Mouse (Mus musculus): ENCODE results near the gene Hist2h4. TPM values are rescaled to one million over a fixed set of nuclear protein-coding genes. Genes with fewer than 3 reads are reported as not detected.
"Not testable (repeated sequence)": the region's sequence is repeated elsewhere in the genome, so short reads cannot be mapped to it uniquely, and the experiment has no call there.

Hist2h4 gene
- polyA plus RNA-seq, 1 experiment, result 4.1 TPM

DNA sequence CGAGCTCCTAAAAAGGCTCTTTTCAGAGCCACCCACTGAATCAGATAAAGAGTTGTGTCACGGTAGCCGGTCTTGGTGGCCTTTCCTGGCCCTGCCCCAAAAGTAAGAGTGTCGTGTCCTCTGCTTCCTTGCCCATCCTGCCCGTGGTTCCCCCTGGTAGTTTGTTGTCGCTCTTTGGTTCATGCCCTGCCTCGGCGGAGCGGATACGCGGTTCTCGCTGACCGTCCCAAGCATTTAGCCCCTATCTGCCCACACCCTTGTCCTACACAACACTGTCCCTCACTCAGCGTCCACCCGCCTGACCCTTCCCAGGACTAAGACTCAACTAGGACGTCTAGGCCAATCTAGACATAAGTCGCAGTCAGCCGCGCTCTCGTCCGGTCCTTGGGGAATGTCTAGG lies 17.1 kb downstream of the Hist2h4 start:
- DNase-seq (ENCODE audit: low read depth), result not testable (repeated sequence)

DNA sequence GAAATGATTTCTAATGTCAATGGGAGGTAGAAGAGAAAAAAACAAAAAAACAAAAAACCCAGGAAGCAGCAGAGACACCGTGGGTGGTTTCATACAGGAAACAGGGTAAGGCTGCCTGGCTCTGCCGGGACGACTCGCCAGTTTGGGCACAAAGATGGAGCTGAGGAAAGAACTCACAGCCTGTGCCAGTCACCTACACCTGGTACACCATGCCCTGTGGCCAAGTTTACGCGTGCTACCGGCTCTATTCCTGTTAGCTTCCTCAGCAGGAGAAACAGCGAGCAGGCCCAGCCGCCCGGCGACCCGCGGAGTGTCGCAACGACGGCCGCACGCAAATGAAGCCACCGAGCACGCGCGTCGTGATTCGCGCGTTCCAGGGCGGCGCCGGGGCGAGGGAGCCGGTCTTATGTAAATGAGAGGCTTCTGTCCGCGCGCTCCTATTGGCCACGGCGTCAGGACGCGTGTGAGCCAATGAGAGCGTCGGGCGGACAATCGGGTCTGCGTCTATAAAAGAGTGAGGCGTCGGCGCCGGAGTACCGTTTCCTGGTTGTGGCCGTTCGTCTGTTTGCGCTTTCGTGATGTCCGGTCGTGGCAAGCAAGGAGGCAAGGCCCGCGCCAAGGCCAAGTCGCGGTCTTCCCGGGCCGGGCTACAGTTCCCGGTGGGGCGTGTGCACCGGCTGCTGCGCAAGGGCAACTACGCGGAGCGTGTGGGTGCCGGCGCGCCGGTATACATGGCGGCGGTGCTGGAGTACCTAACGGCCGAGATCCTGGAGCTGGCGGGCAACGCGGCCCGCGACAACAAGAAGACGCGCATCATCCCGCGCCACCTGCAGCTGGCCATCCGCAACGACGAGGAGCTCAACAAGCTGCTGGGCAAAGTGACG lies 17.9 kb downstream of the Hist2h4 start, which contains the start of gene Hist2h2aa1:
Hist2h2aa1 (plus strand) TSS at position 495 of the 884 bp plus-strand sequence.
- DNase-seq (ENCODE audit: low read depth), result not testable (repeated sequence)

- no peak for DNase-seq (ENCODE audit: low read depth)
Measured at GRCm38 (mm10) chr3:96243921-96244572, 19.1 kb downstream of the Hist2h4 start.

DNA sequence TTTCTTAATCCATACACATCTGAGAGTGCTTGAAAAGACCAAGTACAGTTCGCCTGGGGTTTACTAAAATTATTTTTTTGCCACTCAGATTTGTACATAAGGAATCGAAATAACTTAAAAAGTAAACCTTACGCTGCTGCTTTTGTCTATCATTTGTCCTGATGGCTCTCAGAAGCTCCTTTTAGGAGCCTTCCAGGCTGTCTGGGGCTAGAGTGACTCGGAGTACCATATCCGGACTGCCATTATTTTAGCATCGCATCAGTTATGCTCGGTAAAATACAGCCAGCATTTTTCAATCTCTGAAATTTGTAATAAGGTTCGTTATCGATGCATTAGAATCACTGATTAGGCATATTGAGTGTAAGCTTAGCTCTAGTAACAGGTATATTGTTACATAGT lies 22.3 kb downstream of the Hist2h4 start:
- no peak for DNase-seq (ENCODE audit: low read depth)

DNA sequence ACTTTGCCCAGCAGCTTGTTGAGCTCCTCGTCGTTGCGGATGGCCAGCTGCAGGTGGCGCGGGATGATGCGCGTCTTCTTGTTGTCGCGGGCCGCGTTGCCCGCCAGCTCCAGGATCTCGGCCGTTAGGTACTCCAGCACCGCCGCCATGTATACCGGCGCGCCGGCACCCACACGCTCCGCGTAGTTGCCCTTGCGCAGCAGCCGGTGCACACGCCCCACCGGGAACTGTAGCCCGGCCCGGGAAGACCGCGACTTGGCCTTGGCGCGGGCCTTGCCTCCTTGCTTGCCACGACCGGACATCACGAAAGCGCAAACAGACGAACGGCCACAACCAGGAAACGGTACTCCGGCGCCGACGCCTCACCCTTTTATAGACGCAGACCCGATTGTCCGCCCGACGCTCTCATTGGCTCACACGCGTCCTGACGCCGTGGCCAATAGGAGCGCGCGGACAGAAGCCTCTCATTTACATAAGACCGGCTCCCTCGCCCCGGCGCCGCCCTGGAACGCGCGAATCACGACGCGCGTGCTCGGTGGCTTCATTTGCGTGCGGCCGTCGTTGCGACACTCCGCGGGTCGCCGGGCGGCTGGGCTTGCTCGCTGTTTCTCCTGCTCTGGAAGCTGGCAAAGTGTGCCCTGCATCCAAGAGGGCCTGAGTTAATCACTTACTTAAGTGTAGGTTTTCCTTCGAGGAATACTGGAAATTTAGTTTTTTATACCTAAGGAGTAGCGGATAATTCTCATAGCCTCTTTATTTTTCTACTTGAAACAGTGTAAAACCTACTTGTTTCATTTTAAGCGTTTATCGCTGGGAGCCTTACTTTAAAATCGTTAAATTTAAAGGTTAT lies 22.9 kb downstream of the Hist2h4 start, which contains the start of gene Hist2h2aa2:
Hist2h2aa2 (minus strand) TSS at position 328 of the 850 bp plus-strand sequence.
- not testable (repeated sequence) for DNase-seq (ENCODE audit: low read depth)

- DNase-seq (ENCODE audit: low read depth), result not testable (repeated sequence)
Measured at GRCm38 (mm10) chr3:96238954-96239793, 23.9 kb downstream of the Hist2h4 start, which contains the start of gene Hist2h3c2. TSS of gene Hist2h3c2 (minus strand) at chr3:96239127.

DNA sequence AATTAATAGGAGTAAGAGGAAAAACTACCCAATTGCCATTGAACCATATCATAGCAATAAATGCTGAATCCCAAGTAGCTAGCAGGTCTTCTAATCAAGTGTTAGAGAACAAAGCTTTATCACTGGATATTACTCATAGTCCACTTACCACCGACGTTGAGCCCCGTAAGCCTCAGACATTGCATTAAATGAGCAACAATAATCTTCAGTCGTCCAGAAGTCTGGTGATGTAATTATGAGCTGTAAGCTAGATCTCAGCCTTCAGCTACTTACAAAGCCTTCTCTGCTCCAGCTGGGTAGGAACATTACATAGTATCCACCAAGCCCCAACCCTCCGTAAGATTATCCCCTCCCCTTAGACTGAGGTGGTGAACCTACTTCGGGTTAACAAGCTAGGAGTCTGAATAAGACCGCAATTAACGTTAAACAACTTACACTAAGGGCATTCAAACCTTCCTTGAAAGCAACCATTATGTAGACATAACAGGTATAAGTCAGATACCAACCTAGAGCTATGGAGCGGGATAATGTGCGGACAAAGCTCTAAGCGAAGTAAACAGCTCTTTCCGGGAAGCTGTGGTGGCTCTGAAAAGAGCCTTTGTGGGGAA lies 25.1 kb downstream of the Hist2h4 start:
- no peak for DNase-seq (ENCODE audit: low read depth)

DNA sequence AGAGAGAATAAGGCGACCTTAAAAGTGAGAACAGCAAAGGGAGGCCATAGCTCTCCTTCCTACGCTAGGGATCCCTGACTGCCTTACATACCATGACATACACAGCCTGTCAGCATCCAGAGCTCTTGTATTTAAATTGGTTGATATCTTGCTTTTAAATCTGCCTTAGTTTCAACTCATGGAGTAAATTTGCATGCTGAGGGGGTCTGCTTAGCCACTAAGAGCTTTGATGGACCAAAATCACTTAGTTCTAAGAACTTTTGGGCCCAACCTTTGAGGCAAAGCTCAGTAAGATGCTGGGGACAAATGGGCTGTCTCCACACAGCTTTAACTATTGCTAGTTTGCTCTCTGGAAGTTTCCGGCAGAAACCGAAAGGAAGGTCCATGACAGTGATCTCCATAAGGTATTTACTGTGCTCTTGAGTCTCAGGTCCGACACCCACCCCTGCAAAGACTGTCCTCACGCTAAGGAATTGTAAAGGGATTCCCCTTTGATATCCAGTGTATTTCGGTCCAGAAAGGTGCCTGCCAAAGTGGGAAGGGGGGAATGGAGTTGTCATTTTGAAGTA lies 25.7 kb downstream of the Hist2h4 start:
- DNase-seq (ENCODE audit: low read depth), result no peak

DNA sequence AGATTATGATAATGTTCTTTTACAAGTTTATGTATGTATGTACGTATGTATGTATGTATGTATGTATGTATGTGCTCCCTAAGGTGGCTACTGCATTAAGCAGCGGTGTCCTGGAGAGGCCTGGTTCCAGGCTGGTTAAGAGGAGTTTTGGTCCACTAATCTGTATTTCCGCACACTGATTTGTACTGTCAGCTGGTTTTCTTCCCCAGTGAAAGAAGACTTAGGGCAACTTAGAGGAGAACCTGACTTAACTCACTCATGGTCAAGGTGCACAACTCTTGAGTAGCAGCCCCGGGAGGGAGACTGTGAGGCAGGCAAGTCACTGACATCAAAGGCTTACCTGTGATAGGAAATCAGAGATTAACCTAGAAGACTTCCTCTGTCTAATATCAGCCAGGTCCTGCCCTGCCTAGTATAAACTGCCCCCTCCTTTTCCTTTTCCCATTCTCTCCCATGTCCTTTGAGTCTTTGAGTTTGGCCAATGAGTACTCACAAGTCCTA lies 26.2 kb downstream of the Hist2h4 start:
- DNase-seq (ENCODE audit: low read depth), result no peak

- DNase-seq (ENCODE audit: low read depth), result no peak
Measured at GRCm38 (mm10) chr3:96235836-96236235, 27.3 kb downstream of the Hist2h4 start.

- no peak for DNase-seq (ENCODE audit: low read depth)
Measured at GRCm38 (mm10) chr3:96234914-96235313, 28.2 kb downstream of the Hist2h4 start.

- DNase-seq (ENCODE audit: low read depth), result no peak
Measured at GRCm38 (mm10) chr3:96231758-96232120, 31.4 kb downstream of the Hist2h4 start.

DNA sequence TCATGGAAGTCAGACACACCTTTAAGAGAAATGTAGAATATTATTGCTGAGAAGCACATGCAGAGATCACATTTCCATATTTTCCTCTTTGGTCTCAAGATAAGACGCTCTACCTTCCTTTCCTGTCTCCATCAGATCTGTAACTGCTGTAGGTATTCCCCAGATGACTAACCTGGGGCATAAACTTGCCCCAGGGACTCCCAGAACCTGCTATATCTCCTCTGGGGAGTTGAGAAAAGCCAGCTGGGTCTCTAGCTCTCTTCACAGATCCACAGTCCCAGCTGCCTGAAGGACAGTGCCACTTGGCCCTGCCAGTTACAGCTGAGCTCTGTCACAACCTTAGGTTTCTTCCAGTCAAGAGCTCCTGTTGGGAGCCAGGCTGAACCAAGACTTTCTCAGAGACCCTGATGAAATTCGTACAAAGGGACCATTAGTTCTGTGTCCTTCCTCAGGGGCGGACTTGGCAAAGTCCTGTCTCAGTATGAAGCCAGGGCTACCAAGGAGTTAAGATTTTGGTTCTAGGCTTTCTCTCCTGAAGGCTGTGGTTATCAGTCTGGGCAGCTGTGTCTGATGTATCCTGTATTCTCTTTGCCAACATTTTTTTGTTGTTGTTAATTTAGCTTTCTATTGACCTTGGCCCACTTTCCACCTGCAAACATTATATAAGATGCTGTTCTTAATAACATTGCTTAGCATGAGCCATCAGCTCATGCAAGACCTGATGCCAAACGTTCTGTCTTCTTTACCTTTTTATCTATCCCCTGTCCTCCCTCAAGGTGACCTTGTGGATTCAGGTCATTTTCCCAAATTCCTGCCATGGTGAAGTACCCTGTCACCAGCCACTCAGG lies 32.0 kb downstream of the Hist2h4 start:
- no peak for DNase-seq (ENCODE audit: low read depth)

GRCm38 (mm10) chr3:96230404-96230803 lies 32.7 kb downstream of the Hist2h4 start:
- no peak for DNase-seq (ENCODE audit: low read depth)

DNA sequence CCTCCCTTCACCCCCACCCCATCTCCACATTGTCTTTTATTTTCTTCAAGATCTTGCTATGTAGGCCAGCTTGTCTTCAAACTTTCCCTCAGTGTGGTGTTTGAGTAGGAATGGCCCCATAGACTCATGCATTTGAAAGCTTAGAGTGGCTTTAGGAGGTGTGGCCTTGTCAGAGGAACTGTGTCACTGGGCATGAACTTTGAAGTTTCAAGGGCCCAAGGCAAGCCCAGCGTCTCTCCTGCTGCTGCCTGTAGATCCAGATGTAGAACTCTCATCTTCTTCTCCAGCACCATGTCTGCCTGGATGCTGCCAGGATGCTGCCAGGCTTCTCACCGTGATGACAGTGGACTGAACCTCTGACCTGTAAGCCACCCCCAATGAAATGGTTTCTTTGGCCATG lies 34.3 kb downstream of the Hist2h4 start:
- DNase-seq (ENCODE audit: low read depth), result no peak

DNA sequence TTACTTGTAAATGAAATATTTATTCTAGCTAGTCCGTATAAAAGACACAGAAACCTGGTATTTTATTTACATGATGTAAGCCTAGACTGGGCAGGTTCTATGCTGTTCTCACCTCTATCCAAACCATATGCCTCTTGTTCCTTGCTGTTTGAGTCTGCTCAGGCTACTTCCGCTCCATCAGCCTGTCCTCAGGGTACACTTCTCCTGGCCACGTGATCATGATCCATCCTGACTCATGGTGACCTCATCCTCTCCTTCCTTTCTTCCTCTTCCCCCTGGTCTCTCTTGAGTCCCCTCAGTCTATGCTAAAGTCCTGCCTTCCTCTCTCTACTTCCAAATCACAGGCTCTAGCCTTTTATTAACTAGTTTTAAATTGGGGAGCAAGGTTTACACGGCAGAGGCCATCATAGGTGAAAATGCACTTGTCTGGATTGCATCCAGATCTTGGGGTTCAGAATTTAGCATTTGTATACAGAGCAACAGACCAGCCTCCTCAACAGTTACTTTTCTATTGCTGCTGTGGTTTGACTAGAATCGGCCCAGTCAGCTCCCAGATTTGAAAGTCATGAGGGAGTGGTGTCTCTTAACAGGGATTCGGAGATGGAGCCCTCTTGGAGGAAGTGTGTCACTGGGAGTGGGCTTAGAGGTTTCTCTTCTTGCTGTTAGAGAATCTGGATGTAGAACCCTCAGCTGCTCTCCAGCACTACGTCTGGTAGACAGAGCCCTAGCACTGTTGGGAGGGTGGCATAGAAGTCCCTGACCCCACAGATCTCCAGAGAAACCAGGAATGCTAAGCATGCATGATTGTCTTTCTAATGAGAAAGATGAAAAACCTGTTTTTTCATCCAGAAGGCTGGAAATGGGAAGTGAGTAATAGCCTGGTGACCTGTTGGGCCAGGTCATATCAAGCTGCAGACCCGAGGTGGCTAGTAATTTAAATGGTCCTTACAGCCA lies 36.1 kb downstream of the Hist2h4 start:
- no peak for DNase-seq (ENCODE audit: low read depth)

DNA sequence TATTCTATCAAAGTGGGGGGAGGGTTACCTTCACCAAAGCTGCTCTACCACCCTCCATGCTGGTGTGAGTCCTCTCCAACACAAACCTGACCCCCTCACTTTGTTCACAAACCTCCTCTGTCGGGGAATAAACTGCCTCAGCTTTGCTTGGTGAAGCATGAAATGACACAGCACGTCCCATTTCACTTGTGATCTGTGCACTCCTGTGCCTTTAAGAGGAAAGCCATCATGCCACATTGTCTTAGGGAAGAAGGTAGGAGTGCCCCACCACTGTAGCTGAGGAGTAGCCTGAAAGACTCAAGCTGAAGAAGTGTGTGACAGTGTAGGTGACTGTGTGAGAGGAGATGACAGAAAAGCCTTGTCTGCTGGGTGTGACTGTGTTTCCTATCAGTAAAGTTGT lies 37.7 kb downstream of the Hist2h4 start:
- no peak for DNase-seq (ENCODE audit: low read depth)

DNA sequence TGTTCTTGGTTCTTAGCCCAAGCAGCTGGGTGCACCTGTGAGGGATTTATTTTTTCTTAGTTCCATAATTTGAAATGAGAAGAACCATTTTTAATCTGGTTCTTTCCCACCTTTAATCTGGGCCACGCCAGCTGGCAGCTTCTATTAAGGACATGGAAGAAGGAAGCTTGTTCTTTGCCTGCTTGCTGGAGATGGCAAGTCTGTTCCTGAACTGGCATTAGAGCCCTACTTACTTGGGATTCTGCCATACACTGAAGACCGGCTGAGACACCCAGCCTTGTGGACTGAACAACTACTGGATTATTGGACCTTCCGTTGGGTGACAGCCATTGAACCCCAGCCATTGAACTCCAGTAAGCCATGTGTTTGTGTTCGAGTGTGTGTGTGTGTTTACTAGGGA lies 40.3 kb downstream of the Hist2h4 start:
- no peak for DNase-seq (ENCODE audit: low read depth)
